Mouse (Mus musculus) CD4-positive, CD25-positive, alpha-beta regulatory T cell, adult 9 weeks (primary cell): Measurements from ENCODE around the gene Olfr193. TPM values are rescaled to one million over a fixed set of nuclear protein-coding genes. Genes with fewer than 3 reads are reported as not detected.

Experiments used
- polyA plus RNA-seq: library from polyadenylated mRNA; unstranded; fragments of 100-300 nt; shearing (Covaris generic); gene quantifications from one replicate; pipeline ENCODE4 v1.2.1, GENCODE M21; 2017

Gene Olfr193
- not detected for polyA plus RNA-seq

DNA sequence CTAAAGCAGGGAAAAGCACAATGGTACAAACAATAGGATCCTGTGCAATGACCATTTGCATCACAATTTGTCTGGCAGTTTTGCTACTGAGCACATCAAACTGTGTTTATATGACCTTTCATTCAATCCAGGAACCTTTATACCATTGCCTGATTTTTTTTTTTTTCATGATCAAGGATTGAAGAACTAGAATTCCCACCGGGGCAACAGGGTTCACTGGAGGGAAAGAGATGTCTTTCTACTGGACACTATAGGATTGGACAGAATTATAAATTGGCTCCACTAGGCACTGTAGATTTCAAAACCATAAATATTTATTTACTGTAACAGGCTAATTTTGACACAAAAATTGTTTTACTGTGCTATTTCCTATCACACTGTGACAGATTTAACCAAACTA is at the start of gene Olfr193:
Gene Olfr193, minus strand, starts transcription at position 101 of the 400 bp plus-strand sequence.

DNA sequence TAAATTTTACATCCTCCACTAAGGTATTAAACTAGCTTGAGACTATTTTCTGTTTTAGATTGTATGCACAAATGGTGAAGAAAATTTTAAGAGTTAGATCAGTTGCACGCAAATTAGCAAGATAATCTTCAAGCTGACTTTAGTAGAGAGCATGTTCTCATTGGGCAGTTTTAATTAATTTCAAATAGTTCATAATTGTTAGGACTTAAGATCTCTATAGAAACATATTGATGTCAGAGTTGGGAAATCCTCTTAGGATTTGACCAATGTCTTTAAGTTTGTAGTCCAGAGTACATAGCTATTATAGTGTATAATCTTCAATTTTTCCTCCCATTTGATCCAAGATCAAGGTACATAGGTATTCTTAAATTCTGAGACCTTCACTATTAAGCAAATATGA is 35.1 kb upstream of the Olfr193 start, which contains the start of gene Olfr195:
Gene Olfr195, plus strand, starts transcription at position 301 of the 400 bp plus-strand sequence.

DNA sequence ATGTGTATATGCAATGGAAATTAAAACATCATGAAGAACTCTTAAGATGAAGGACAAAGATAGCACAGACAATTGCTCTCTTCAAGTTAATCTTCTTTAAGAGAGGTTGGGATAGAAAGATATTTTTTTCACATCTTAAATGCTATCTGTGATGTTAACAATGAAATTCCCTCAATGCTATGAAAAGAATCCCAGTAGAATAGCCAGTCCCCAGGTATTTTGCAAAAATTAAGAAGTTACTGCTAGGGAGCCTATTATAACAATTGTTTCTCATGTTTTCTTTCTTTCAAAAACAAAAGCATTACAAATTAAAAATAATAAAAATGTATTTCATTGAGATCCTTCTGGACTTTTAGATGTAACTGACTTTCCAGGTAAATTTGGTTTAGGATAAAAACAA is 9.3 kb upstream of the Olfr193 start, which contains the start of gene Olfr194:
Gene Olfr194, minus strand, starts transcription at position 101 of the 400 bp plus-strand sequence.

DNA sequence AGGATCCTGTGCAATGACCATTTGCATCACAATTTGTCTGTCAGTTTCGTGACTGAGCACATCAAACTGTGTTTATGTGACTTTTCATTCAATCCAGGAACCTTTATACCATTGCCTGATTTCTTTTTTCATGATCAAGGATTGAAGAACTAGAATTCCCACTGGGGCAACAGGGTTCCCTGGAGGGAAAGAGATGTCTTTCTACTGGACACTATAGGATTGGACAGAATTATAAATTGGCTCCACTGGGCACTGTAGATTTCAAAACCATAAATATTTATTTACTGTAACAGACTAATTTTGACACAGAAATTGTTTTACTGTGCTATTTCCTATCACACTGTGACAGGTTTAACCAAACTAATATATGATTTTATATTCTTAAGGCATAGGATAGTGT is 22.0 kb downstream of the Olfr193 start, which contains the start of gene Olfr191:
Gene Olfr191, minus strand, starts transcription at position 101 of the 400 bp plus-strand sequence.

DNA sequence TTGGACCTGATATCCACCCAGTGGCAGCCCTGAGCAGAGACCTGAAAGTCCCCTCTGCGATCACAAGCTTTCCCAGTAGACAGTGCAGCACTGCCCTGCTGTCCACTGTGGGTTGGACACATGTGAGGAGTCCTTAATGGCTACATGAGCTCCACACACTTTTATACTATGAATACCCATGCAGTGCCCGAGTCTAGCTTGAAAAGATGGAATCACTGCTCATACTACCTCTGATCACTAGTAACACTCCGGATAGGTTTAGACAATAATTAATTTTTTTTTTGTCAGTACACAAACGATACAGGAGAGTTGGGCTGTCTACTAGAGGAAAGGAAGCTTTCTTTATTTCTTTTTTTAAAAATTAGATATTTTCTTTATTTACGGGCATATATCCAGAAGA is 33.8 kb downstream of the Olfr193 start, which contains the start of gene Olfr190:
Gene Olfr190, minus strand, starts transcription at position 101 of the 400 bp plus-strand sequence.

Other genes starting within 250 kb of the Olfr193 start
- not detected for gene Olfr177, start 237.1 kb downstream of the Olfr193 start, polyA plus RNA-seq
- not detected for gene Olfr178, start 219.8 kb downstream of the Olfr193 start, polyA plus RNA-seq
- gene Olfr181, start 183.1 kb downstream of the Olfr193 start, polyA plus RNA-seq: 0.27 TPM
- gene Olfr180, start 182.5 kb downstream of the Olfr193 start, polyA plus RNA-seq: not detected
- gene Olfr183, start 116.5 kb downstream of the Olfr193 start, polyA plus RNA-seq: not detected
- gene Olfr186, start 81.6 kb downstream of the Olfr193 start, polyA plus RNA-seq: 0.12 TPM
- not detected for gene Olfr187, start 72.1 kb downstream of the Olfr193 start, polyA plus RNA-seq
- not detected for gene Olfr190, start 33.9 kb downstream of the Olfr193 start, polyA plus RNA-seq
- not detected for gene Olfr191, start 22.1 kb downstream of the Olfr193 start, polyA plus RNA-seq
- not detected for gene Olfr194, start 9.2 kb upstream of the Olfr193 start, polyA plus RNA-seq
- gene Olfr195, start 35.2 kb upstream of the Olfr193 start, polyA plus RNA-seq: not detected
- not detected for gene Olfr196, start 58.6 kb upstream of the Olfr193 start, polyA plus RNA-seq
- gene Olfr198, start 91.7 kb upstream of the Olfr193 start, polyA plus RNA-seq: not detected
- gene Olfr199, start 107.9 kb upstream of the Olfr193 start, polyA plus RNA-seq: not detected
- gene Olfr201, start 160.8 kb upstream of the Olfr193 start, polyA plus RNA-seq: not detected
- gene Olfr202, start 174.9 kb upstream of the Olfr193 start, polyA plus RNA-seq: not detected
- gene Olfr203, start 187.0 kb upstream of the Olfr193 start, polyA plus RNA-seq: not detected
- not detected for gene Olfr204, start 206.4 kb upstream of the Olfr193 start, polyA plus RNA-seq
- gene Olfr205, start 219.3 kb upstream of the Olfr193 start, polyA plus RNA-seq: not detected
- gene Olfr206, start 237.4 kb upstream of the Olfr193 start, polyA plus RNA-seq: not detected